Mouse (Mus musculus) c-Kit-positive CD71-positive TER-119-positive erythroid progenitor cells, embryonic 14.5 days (primary cell): Measurements from ENCODE around the gene Gm5134.

ENCODE experiments used
- DNase-seq: peaks from one replicate; pipeline ENCODE4 v3.0.0-alpha.2; 2013; ENCODE audit warnings: low spot score

The Gm5134 gene

DNA sequence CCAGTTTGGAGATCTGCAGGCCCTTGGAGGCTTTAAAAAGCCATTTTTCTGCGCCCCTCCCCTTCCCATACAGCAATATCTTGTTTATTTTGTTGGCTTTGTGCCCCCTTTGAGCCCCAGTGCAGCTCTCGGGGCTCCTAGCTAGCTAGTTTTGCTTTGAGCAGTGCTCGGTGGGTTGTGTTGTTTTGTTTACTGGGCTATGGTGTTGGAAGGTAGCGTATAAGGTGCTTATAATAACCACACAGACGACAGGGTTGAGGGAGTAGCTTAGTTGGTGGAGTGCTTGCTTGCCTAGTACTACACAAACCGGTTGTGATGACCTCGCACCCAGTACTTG lies 78.8 kb downstream of the Gm5134 start:
- DNase-seq, result peak; percentile 15

DNA sequence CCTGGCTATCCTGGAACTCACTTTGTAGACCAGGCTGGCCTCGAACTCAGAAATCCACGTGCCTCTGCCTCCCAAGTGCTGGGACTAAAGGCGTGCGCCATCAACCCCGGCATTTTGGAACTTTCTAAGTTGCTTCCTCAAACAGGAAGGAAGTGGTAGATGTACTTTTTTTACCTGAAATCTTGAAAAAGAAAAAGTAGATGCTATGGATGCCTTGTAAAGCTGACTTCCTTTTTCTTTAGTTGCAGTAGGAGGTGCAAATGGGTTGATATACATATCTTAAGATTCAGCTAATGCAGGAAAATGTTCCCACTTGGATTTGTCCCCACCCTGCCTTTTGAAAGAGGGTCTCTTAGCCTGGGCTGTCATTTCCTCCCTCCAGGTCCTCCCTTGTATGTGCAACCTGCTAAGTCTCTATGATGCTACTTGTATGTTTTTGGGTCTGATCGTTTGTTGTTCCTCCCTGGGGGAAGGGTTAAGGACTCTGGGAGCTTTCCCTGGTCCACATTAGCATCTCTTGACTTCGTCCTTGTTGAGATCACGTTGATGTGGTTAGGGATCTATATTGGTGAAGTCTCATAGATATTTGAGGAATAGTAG lies 79.8 kb downstream of the Gm5134 start:
- no peak for DNase-seq

DNA sequence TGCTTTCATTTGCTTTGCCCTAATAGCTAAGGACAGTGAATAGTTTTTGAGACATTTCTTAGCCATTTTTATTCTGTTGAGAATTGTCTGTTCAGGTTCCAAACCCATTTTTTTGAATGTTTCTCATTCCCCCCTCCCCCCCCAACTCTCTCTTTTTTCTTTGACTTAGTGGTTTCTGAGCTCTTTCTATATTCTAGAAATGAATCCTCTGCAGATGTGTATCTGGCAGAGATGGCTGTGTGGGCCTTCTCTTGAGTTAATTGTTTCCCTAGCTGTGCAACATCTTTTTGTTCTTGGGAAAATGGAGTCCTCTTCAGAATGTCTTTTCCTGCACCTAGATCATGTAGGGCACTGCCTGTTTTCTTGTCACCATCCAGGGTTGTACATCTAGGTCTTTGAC lies 81.0 kb downstream of the Gm5134 start:
- no peak for DNase-seq

DNA sequence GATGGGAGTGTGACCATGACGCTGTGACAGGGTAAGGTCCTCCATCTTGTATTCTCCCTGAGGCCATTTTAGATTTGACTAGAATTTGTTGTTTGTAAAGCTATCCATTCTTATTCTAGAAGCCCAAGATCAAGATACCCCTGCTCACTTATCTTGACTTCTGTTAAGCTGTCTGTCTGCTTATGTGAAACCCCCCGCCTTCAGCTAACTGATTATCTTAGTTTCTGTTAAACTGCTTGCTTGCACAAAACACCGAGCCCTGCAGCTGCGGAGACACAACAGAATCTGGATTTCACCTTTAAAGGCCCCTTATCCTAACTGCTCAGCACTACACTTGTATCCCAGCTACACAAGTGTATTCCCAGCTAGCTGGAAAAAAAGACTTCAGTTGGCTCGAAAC lies 82.6 kb downstream of the Gm5134 start:
- no peak for DNase-seq

DNA sequence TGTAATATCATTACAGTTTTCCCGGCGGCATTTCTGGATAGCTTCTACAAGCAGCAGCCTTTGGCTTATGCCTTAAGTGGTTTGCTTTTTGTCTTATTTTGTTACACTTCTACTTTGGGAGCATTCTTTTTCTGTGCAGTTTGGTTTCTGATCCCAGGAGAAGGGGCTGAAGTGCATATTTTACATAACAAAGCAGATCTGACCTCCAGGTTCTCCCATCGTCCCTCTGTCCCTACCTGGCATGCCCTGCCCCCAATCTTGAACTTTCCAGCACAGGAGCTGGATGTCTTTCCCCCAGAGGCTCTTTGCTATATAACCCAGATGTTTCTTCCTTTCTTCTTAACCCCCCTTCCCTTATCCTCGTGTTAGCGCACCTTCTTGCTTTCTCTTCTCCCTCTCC lies 91.0 kb downstream of the Gm5134 start:
- no peak for DNase-seq

DNA sequence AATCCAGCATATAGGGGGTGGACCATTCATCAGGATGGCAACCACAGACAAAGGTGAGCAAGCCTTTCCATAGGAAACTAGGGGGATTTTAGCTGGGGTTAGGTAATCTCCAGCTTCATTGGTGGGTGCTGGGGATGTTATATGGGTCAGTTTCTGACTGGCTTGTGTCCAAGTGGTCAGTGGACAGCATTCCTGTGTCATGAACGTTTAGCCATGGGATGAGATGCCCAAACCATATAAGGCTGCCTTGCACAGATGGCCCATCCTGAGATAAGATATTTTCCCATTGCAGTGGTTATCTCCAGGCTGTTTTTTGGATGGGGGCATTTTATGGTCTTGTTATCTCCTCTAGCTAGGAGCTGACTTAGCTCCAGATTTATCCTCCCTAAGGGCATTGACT lies 92.4 kb downstream of the Gm5134 start:
- DNase-seq, result no peak

DNA sequence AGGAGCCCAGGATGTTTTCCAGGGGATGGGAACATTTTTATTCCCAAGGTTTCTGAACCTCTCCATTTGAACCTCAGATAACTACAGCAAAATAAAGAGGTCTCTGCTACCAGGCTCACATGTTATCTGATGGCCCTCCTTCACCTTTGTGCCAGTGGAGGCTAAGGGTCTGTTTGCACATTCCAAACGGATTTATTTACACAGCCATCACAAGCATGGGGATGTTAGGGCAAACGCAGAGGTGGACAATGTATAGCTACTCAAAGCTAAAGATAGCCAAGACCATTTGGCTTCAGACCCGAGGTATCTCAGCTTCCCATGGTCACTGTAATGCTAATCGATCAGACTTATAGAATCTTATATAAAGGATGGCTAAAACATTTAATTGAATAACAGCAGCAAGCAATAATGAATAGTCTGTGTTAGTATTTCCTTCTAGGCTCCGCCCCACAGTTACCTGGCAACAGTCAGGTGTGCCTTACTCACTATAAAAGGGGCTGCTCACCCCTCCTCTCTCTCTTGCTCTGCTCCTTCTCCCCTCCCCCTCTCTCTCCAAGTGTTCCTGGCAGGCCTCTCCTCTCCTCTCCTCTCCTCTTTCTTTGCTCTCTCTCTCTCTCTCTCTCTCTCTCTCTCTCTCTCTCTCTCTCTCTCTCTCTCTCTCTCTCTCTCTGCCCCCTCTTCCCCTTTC lies 93.0 kb downstream of the Gm5134 start:
- no peak for DNase-seq

DNA sequence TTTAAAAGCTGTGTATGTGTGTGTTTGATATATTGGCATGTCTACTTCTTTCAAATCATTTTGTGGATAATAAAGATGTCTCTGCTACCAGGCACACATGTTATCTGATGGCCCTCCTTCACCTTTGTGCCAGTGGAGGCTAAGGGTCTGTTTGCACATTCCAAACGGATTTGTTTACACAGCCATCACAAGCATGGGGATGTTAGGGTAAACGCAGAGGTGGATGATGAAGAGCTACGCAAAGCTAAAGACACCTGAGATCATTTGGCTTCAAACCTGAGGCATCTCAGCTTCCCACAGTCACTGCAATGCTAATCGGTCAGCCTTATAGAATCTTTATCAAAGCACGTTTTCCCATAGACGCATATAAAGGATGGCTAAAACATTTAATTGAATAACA lies 94.7 kb downstream of the Gm5134 start:
- no peak for DNase-seq

DNA sequence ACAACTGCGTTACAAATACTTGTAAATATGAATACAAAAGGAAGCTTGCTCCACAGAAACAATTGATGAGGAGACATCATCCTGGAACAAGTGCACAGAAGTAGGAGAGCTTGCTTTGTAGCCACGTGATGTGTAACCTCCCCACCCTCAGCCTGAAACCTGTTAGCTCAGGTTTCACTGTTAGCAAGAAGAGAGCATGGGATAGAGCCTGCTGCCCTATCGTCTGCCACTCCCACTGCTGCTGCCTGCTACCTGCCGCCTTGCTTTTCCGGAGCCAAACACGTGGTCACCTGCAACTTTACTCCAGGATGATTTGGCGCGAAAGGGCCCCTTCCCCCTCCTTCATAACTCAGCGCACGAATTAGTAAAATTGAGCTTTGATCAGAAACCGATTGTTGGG lies 97.5 kb downstream of the Gm5134 start:
- no peak for DNase-seq
